Mouse (Mus musculus): Measurements from ENCODE around the gene Pphln1.
A peak's percentile ranks its signal among the peaks of the same experiment; 100 is the strongest.

Gene Pphln1

DNA sequence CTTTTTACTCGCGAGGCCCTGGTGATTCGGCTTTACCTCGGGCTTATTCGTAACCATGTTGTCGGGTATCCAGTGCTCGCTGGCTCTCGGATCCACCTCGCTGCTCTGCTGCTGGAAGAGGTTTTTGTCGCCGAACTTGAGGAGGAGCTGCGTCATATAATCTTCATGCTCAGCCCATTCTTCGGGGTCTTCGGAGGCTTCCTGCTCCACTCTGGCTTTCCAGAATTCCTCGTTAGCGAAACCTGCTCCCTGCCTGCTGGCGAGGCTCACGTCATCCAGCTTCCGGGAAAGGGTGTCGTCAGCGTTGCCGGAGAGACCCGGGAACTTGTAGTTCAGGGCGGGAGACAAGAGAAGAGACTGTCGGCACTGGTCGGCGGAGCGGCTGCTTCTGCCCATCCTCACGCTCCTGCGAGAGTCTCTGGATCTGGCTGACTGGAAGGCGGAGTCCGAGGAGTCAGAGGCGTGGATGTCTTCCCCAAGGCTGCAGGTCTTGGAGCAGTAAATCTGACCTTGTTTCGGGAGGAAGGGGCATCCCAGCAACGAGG is 105.1 kb downstream of the Pphln1 start:
- DNase-seq (ENCODE audit: low spot score in 2 of 2), result no peak

DNA sequence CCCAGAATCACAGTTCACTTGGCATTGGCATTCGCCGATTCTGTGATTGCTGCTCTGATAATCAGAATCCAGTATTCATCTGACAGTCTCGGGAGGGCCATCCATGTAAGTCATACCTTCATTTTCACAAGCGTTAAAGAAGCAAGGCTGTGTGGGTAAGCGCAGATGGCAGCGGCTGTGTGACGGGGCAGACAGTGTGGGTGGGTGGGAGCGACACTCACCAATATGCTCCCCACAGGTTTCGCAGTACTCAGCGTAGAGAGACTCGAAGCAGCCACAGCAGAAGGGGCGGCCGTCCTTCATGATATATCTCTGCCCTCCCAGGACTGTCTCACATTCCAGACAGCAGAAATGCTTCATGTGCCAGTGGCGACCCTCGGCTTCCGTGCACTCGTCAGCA is 106.7 kb downstream of the Pphln1 start:
- DNase-seq (ENCODE audit: low spot score in 2 of 2), result no peak

DNA sequence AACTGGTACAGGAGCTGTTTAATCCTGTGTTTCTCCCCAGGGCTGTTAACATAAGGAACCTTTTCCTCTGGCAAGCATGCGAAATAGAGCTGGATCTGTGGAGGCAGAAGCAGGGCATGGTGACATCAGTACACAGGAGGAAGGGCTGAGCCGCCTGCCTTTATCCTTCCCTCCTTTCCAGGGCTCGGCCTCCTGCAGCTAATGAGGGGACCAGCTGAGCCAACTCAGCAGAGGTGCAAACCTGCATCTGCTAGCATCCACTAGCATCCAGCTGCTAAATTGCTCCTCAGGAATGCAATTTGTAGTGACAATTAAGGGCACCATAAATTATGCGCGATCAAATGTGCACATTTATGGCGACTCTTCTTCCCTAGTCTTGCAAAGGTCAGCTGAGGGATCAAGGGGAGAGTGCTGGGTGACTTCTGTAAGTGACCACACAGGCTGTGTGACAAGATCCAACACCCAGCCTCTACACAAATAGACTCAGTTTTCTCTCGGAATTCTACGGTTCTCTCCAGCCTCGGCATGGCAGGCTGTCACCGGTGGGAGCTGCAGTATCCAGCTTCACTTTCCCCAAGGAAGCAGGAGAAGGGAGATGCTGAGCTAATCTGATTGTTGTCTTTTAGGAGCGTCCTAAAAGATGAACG is 112.7 kb downstream of the Pphln1 start:
- DNase-seq (ENCODE audit: low spot score in 2 of 2), result no peak

DNA sequence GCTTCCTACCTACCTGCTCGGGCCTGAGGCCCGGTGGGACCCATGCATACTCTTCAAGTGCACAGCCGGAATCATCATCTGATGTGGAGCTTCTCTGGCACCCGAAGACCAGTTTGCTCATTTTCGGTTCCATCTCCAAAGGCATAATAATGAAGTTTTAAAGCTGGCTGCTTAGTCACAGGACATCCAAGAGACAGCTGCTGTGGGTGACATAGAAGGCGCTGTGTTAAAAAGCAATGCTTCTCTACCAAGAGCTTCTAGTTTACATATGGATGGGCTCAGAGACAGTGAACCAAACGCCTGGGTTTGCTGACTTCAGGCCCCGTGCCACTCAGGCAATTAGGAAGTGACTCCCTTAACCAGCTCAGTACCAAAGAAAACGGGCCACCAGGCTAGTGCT is 114.3 kb downstream of the Pphln1 start:
- DNase-seq (ENCODE audit: low spot score in 2 of 2), result no peak

DNA sequence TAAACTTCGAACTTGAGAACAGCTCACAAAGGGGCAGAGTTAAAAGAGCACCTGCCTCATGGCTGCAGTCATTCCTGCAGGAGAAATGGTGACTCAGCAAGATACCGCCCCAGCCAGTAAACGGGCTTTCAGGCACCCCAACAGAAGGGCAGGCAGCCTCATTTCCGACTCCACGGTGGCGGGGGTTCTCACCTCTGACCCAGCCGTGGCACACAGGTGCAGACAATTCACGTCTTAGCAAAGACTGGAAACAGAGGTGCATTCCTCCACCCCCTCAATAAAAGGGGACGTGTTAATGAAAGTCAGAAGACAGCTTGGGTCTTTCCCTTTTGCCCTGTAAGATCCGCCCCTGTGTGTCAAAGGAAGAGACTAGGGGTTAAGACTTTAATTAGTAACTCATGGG is 115.8 kb downstream of the Pphln1 start:
- DNase-seq (ENCODE audit: low spot score in 2 of 2), result no peak

DNA sequence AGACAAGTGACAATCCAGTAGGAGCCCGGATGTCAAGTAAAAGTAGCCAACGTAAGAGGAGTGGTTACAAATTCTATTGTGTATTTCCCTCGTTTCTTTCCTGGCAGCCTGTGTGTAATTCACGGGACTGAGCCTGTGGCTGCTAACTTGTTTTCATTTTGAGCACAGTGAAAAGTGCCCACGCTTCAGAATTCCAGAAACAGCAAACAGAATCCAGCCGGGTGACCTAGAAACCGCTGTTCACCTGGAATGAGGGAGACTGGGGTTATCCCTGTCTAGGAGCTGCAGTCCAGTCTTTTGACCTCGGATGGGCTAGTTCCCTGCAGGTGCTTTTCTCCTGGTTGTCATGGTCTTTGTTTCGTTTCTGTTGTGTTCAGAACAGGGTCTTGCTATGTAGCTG is 117.2 kb downstream of the Pphln1 start:
- no peak for DNase-seq (ENCODE audit: low spot score in 2 of 2)

DNA sequence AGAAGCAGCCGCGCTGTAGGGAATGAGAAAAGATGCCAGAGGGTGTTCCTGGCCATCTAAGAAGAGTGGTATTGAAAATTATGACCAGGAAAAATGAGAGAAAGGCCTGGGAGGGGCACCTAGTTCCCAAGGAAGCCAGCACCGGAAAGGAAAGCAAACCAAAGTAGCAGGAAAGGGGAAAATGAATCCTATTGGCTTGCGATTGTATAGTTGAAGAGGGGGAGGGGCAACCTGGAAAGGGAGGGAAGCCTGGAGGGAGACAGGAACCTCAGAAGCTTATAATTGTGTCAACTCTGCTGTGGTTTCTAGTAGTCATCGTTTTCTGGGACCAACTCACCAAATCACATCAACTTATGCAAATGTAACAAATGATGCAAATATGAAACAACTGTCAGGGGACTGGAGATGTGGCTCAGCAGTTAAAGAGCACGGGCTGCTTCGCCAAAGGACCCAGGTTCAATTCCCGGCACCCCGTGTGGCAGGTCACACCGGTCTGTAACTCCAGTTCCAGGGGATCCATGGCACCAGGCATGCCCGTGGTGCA is 118.9 kb downstream of the Pphln1 start:
- no peak for DNase-seq (ENCODE audit: low spot score in 2 of 2)

DNA sequence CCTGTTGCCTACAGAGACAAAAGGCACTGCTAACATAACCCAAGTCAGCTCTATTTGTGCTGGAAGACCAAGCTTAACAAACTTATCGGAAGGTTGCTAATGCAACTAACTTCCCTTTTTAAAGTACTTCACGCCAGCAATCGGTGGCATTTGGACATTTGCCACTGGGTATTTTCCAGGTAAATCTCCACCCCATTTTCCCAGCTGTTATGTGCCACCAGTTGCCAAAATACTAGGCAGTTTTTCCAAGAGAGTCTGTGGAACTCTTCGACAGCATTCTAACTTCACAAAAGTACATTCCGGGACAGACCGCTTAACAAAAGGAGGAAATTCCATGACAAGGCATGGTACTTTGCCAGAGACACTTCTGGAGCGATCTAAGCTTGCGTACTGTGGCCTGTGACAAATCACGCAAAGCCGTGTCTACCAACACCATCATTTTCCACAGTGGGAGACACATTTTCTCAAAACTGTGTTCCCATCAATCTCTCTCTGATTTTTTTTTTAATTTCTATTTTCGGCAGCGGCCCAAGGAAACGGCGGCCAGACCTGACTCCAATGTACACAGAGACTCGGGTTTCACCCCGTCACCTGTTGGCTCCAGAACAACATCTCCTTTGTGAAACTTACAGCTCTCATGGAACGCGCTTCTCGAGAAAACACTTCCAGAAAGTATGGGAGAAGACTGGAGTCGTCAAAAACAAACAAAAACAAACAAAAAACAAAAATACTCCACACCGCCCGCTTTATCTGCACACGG is 120.2 kb downstream of the Pphln1 start:
- DNase-seq (ENCODE audit: low spot score in 2 of 2), result no peak

DNA sequence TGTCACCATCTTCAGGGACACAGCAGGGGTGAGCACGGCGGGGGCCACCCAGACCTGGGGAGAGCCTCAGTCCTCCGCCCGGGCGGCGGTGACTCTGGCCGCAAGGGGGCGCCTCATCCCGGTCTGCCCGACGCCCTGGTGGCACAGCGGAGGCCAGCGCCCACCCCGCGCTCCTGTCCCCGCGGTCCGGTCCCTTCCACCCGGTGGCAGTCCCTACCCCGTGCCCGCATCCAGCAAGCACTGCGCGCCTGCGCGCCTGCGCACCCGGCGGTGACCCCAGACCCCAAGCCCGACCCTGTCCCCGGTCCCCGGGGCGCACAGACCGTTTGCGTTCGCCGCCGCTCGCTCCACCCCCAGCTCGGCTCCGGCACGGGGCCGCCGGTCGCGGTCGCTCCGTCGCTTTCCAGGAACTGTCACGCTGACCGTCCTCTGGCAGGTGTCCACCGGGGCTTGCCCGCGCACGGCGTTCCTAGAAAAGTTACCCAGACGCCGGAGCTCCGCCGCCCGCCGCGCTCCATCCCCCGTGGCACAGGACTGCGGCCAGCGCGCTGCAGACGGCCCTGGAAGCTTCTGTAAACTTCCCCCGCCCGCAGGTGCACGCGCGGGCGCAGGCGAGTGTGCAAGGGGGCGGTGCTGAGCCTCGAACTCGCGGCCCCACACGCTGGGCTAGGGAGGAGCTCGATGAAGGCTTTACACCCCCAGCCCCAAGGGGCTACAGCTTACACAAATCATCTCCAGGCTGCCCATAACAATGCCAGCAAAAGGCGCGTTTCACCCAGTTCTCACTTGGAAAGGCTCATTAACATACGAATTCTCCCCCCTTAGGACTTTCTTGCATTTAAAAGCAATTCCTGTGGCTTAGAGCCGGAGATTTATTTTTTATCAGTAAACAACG is 121.0 kb downstream of the Pphln1 start:
- peak; percentile 79 to 85 for DNase-seq (ENCODE audit: low spot score in 2 of 2)

DNA sequence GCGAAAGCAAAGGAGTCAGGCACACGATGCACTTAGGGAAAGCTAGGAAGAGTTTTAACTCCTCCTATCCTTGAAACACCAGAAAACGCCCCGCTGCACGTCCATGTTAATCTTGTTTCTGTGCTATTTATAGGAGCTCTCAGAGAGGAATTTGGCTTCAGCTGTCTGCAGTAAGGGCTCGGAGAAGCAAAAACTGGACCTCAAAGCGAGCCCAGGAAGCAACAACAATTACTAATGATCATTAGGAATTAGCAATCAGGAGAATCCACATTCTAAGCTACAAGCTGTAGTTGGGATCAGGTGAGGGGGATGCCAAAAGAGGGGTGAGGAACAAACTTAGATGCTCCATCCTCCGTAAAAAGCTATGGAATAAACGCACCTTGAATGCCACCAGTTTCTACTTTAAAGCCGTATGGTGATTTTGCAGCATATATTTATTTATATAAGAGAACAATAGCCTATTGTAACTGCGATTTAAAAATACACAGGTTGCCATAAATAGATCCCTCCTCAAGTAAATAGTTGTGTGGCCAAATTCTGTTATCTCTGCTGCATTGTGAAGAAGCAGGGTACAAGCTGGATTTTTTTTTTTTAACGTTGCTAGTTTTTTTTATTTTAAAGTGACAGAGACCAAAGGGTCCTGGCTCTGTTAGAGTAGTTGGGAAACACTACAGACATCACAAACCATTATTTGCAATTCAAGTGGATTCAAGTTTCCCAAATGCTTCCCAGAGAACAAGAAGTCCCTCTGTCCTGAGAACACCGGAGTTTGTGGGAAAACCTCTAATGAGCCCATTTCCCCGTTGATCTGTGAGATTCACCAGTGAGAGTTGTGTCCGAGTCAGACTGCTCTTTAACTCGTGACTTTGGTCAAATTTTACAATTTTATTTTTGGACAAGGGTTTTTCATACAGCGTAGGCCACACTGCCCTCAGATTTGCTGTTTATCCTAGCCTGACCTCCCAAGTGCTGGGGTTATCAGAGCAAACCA is 122.0 kb downstream of the Pphln1 start:
- DNase-seq (ENCODE audit: low spot score in 2 of 2), result no peak

DNA sequence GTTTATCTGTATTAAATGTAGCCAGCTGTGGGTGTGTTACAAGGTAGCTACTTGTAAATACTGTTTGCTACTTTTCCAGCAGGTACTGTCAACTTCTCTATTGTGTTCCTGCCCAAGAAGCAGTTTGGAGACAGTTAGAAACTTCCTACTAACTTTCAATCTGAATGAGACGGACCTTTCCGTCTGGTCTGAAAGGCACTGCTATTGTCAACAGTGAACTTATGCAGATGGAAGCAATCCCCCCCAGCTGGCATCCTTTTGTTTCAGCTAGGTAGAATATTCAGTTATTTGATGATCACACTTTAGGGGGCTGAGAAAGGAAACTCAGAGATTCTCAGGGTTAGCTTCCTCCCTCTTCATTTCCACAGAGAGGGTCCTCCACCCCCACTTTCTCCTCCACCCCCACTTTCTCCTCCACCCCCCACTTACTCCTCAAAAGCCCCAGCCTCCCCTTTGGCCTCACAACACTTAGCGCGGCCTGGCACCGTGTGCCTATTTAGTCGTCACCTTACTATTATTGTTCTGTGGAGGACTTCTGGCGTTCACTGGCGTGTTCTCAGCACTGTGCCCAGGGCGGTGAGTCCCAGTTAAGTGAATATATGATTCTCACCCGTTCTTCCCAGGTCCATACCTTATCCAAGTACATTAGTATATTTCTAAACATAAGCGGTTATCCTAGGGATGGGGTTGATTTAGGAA is 123.1 kb downstream of the Pphln1 start:
- no peak for DNase-seq (ENCODE audit: low spot score in 2 of 2)

DNA sequence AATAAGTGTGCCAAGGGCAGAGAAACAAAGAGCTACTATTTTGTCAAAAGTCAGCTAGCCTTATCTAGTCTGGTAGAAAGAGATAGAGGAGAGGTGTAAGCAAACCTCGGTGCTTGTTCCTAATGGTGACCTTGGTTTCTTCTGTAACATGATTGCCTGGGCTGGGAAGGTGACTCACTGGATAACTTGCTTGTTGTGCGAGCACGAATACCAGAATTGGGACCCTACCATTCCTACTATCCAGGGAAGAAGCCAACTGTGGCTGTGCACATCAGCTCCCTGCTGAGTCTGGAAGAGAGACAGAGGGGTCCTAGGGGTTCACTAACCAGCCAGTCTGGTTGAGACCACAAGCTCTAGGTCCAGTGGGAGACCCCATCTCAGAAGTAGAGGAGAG is 123.6 kb downstream of the Pphln1 start:
- no peak for DNase-seq (ENCODE audit: low spot score in 2 of 2)

DNA sequence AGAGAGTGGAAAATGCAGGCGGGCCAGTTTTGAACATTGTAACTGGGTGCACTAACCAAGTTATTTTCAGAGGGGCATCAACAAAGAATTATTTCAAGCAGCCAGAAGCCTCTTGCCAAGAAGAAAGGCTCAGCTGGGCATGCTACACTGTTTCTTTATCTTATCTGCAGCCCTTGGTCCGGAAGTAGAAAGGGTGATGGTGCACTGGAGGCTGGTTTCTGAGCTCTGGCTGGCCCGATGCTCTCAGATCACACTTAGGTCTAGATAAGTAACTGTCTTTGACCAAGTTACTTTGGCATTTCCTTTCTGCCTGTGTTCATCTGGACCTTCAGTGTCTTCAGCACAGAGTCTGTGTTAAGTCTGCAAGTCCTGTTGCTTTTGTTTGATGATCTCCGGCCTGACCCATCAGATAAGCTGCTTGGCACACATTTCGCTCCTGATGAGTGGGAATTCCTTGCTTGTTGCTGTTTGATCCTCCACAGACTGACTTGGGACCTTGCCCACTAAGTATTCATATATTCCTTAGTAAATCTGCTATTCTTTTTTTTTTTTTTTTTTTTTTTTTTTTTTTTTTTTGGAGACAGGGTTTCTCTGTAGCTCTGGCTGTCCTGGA is 127.3 kb downstream of the Pphln1 start:
- DNase-seq (ENCODE audit: low spot score in 2 of 2), result no peak

DNA sequence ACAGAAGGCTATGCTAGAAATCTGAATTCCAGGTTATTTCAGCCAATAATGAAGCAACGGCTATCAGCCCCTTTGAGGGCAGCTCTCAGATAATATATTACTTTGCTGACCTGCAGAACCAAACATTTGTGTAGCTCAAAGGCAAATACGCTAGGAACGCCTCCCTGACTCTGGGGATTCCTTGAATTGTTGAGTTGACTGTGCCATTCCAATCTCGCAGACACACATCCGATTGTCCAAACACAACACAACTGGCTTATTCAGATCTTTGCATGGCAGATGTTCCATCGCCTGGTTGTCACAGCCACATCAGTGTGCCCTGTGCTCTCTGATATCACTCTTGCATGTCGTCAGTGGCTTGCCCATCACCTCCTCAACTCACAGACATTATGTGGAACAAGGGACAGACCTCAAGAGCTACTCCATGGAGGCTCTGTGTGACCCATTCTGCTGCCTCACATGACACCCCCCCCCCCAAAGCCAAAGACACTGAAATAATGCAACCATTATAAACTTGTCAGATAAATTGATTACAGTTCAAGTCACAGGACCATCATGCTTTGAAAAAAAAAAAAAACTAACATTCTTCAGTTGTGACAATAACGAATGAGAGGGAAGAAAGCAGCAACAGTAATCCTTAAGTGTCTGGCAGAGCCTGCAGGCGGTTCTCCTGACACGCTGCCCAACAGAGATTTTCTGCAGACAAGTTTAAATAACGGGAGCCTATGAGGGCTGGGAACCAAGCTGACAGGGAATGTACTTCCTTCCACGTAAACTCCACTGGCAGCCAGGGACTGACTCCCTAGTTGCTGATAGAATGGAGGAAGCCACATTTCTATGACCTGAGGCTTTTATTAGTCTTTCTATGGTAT is 131.9 kb downstream of the Pphln1 start:
- no peak for DNase-seq (ENCODE audit: low spot score in 2 of 2)

DNA sequence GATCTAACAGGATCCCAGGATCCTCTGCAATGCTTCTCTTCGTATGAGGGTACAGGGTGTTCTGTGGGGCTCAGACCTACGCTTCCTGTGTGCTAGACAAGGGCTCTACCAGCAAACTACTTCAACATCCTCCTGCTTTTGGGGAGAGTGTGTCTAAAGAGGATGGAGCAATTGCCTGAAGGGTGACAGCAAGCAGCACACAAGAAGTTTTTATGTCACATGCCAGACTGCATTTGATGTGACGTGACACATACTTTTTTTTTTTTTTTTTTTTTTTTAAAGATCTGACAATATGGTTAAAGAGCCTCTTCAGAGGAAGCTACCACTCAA is 132.5 kb downstream of the Pphln1 start:
- DNase-seq (ENCODE audit: low spot score in 2 of 2), result no peak

DNA sequence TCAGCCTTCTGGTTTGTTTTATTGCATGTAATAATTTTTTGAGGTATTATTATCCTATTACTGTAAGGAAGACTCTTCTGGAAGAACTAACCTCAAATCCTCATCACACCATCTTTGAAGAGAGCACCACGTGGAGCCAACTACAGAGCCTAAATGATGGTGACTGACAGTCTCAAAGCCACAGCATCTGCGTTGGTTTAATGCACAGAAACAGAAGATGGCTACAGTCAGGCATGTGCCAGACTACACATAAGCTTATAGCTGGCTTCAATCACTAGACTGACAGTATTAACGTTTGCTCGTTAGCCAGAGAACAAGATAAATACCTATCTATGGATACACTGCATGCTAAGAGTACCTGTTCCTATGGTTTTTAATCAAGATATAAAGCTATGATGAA is 138.0 kb downstream of the Pphln1 start:
- DNase-seq (ENCODE audit: low spot score in 2 of 2), result no peak

DNA sequence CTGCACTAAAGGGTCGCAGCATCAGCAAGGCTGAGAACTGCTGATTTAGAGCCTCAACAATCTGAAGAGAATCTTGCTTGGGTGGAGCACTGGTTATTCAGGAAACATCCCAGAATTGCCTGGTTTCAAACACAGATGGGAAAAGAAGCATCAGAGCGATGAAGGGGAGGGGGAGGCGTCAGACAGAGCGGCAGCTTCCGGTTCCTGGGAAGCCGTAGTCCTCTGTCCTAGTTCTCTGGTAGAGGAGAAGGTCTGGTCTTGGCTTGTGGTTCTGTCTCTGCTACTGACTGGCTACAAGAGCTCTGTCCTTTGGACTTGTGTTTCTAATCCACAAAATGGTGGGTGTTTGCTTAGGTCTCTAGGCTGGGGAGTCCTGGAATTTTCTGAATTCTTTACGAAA is 139.6 kb downstream of the Pphln1 start:
- no peak for DNase-seq (ENCODE audit: low spot score in 2 of 2)

DNA sequence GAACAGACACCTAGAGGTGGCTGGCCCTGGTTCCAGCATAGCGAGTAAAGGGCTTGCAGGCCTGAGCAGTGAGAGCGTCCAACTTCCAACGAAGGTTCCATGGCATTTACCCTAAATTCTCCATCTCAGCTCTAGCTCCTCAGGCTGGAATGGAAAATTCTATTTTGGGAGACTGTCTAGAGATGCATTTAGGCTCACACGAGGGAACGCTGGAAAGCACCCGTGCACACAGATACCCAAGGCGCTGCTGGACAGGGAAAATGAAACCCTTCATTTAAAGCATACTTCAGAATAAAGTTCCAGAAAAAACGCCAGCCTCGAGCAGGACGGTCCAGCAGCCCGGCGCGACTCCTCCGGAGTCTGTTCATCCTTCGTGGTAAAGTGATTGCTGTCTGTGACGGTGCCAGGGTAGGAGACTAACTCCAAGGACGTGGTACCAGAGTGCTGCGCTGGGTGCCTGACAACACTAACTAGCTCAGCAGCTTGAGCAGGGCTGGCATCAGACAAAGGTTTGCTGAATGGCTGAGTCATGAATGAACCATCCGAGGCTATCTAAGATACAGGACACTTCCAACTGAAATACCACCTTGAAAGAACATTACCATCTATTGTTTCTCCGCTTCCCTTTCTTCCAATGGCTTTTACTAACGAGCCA is 140.5 kb downstream of the Pphln1 start:
- no peak for DNase-seq (ENCODE audit: low spot score in 2 of 2)
